Mouse (Mus musculus): Measurements from ENCODE around the gene Ret.

Ret gene

GRCm38 (mm10) chr6:118197440-118197975 is at the start of gene Ret:
Ret (minus strand) TSS chr6:118197718.
- DNase-seq: no peak

GRCm38 (mm10) chr6:118247161-118247560 is 49.6 kb upstream of the Ret start:
- no peak for DNase-seq

DNA sequence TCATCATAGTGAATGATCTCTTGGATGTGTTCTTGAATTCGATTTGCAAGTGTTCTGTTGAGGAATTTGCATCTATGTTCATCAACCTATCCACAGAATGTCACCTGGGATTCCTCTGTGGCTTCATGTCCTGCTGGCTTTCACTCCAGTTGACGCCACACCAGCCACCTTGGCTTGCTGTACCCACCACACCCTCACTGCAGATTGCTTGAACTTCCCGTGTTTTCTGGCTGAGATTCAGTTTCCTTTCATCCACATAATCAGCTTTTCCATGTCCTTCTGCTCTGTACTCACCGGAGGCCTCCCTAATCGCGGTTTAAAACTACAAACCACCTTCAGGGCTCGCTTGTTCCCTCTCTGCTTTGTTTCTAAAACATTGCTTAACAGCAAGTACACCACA is 46.6 kb upstream of the Ret start:
- DNase-seq: no peak

DNA sequence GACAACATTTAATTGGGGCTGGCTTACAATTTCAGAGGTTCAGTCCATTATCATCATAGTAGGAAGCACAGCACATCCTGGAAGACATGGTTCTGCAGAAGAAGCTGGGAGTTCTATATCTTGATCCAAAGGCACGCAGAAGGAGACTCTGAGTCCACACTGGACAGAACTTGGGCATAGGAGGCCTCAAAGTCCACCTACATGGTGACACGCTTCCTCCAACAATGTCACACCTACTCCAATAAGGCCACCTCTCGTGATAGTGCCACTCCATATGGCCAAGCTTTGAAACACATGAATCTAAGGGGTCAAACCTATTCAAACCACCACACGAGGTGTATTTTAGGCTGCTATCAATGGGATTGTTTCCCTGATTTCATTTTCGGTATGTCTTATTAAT is 45.4 kb upstream of the Ret start:
- no peak for DNase-seq

- no peak for DNase-seq
These were observed 28.6 kb upstream of the Ret start for GRCm38 (mm10) chr6:118226072-118226471.

GRCm38 (mm10) chr6:118222471-118222870 is 25.0 kb upstream of the Ret start:
- no peak for DNase-seq

DNA sequence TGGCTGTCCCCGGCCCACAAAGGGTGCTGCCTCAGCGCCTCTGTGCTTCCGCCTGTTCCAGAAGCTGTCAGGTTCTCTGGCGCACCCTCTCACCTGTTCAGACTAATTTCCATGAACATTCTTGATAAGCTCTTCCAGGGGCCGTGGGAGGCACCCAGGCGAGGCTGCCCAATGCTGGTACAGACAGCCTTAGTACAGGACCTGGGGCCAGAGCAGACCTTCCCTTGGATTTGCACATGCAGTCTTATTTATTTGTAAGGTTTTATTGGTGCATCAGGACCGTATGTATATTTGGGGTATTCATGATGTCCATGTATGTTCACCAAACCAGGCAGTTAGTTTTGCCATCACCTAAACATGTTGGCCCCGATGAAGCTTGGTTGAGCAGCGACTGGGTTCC is 18.2 kb upstream of the Ret start:
- DNase-seq: no peak

DNA sequence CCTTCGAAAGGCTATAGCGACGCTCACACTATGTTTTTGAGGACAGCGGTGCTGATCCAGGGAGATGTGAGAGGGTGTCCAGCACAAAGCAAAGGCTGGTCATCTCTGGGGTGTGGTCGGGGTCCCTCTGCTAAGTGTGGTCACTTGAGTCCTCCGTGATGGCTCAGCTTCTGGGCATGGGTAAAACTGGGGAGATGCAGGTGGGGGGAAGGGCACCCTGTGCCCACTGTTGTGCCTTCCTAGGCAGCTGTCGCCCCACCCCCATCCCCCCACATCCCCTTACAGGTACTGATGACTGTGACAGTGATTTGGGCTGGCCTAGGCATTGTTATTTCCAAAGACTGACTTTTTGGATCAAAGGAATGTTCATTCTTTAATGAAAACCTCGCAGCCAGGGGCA is 10.8 kb upstream of the Ret start:
- no peak for DNase-seq

GRCm38 (mm10) chr6:118206386-118206785 is 8.9 kb upstream of the Ret start:
- DNase-seq: no peak

DNA sequence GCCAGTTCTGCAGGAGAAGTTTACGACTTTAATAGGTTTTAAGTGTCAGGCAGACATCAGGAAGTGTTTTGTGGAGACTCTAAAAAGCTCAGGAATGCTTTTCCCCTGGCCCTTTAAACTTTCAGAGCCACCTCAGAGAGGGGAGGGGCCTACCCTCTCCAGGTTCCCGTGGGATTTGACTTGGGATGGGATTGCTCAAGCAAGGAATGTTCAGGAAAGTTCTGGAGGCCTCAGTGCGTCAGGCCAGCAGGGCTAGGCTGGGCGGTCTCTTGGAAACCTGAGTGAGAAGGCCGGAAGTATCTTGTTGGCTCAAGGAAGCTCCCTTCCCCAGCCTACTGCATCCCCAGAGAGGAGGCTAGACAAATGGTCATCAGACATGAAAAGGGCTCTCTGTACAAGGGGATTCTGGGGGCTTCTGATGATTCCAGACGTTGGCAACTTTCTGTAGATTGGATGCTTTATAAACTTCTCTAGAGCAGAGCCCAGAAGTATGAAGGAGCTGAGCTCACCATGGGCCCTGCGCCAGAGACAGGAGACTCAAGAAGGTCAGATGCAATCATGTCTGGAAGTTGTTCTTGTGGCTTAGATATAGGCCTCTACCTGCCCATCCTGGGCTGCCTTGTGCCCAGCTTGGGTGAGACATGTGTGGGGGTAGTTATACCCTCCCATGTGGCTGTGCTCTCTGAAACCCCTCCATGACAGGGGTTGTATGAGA is 7.8 kb upstream of the Ret start:
- DNase-seq: no peak

DNA sequence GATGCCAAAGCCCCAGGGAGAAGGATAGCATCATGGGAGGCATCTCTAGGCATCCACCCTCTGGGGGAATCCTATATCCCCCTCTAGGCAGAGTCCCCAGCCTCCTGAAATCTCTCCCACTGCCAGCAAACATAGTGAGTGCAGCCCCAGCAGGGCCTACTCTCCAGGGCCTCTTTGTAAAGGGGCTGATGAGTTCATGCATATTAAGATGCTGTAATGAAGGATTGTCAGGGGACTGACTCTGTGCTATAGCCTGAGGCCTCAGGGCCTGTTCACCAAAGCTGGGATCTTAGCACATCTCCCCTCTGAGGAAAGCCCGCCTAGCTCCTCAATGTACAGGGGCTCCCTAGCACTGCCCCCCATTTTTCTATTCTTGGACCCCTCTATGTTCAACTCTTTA is 6.6 kb upstream of the Ret start:
- DNase-seq: no peak

- DNase-seq: peak; percentile 58
These were observed 623 bp downstream of the Ret start for GRCm38 (mm10) chr6:118196751-118197439.

DNA sequence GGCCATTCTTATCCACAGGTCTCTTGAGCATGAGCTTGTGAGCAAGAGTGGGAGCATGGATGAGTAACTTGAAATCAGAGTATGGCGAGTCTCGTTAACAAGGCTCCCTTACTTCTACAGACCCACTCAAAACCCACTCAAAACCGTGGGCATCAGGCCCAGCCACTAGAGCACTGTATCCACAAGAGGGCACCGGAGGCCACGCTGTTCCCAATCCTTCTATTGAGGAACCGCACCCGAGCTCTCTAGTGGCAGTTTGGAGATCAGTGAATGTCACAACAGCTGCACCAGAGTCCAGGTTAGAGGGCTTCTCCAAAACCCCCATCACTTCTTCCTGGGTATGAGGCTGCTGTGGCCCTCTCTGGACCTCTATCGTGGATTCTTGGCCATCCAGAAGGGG is 2.4 kb downstream of the Ret start:
- peak; percentile 64 for DNase-seq

DNA sequence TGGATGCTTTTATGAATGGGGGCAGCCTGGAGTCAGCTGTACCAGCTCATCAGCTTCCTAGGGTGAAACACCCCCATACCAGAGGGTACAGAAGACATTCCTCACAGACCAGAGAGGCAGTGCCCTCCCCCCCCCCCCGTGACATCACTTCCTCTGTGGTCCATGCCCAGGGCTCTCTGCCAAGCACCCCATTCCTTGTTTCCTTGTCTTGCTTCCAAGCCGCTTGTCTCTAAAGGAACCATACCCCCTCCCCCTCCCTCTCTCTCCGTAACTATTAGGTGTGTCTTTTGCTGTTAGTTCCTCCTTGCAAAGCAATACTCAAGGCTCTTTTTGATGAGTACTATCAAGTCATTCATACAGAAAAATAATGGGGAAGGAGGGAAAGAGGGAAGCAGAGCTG is 4.6 kb downstream of the Ret start:
- DNase-seq: peak; percentile 26

- DNase-seq: peak; percentile 31
These were observed 5.3 kb downstream of the Ret start for GRCm38 (mm10) chr6:118192199-118192598.

- DNase-seq: no peak
These were observed 7.8 kb downstream of the Ret start for GRCm38 (mm10) chr6:118189764-118190163.

DNA sequence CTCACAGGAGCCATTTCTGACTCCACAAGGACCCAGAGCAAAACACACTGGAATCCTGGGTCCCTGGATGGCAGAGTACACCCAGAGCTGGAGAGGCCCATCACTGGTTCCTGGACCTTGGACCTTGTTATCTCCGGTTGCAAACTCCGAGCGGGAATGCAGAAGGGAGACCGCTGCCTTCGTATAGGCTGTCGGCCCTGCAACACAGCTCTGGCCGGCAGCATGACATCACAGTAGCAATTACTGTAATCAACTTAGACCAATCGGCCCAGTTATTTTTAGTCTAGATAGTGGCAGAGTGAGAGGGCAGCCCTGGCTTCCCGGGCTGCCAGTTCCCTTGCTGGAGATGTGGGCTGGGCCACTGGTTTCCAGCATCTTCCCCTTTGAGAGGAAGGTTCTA is 8.9 kb downstream of the Ret start:
- no peak for DNase-seq

DNA sequence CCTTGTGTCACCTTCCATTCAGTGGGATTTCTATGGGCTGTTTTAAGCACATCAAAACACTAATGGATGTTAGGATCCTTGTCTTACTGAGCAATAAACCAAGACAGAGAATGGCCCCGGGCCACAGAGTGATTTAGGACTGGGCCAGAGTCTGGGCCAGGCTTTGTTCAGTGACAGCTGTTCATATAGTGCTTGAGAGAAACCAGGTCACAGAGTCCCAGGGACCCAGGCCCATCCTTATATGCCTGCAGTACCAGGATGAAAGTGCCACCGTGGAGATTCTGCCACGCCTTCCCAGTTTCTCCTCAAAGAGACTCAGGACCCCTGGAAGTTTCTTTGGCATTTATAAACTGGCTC is 10.3 kb downstream of the Ret start:
- no peak for DNase-seq

- DNase-seq: no peak
These were observed 10.8 kb downstream of the Ret start for GRCm38 (mm10) chr6:118186620-118187284.

- DNase-seq: no peak
These were observed 13.4 kb downstream of the Ret start for GRCm38 (mm10) chr6:118184126-118184525.

DNA sequence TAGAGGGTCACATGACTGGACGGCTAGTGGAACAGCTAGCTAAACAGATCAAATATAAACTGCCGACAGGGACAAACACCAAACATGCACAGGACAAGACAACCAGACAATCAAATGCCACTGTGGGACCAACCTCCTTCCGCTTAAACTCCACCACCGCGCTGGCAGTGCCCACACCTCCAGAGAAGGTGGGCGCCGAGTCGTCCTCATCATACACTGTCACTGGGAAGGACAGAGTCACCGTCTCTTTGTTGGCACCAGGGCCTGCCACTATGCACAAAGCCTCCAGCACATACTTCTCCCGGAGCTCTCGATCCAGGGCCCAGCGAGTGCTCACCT is 17.5 kb downstream of the Ret start:
- no peak for DNase-seq

DNA sequence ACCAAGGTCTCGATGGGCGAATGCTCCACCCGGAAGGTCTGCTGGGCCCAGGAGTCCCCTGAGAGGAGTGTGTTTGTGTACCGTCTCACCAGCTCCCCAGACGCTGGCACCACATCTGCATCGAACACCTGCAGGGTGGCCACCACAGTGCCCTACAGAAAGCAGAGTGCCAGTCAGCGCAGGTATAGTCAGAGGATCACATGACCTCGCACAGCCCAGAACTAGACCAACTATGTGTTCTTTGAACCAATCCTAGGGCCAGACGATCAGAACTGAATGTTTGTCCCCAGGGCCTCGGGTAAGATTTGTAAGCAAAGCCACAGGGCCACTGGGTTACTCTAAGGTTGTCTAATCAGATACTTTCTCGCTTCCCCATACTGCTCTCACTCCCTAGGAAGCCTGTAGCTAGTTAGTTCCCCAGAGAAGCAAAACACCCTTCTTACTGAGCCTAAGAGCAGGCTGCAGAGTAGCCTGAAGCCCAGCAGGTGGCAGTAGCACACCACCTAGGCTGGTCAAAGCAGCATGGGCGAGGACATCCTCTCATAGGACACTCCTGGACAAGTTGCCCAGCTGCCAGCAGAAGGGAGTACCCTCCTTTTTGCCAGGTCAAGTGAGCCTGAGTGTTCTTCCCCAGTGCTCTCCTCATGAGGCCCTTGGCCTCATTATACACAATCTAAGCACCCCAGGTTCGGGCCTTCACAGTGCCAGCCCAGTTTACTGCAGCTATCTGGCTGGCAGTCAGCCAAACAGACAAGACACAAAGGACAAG is 18.0 kb downstream of the Ret start:
- peak; percentile 89 for DNase-seq

DNA sequence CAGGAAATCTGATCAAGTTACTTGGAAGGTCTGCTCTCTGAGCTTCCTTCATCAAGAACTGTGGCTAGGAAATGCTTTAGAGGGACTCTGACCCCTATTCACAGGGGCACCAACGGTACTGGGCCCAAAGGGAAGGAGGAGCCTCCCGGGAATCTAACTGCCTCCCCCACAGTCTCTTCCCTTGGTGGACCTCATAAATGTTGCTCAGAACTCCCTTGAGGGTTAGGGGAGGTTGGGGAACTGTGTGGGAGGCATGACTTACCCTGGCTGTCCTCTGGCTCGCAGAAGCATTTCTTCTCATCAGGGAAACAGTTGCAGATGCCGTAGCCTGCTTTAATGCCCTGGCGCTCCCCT is 23.6 kb downstream of the Ret start:
- no peak for DNase-seq
